Mouse (Mus musculus) monocyte, adult 59 days (primary cell): Measurements from ENCODE around the gene H60b. TPM values are rescaled to one million over a fixed set of nuclear protein-coding genes. Genes with fewer than 3 reads are reported as not detected.

Experiments
- total RNA-seq, 2 experiments: library from RNA; stranded (reverse); gene quantifications; one replicate each; pipeline ENCODE4 v1.2.4; 2023

H60b gene
- total RNA-seq: not detected

DNA sequence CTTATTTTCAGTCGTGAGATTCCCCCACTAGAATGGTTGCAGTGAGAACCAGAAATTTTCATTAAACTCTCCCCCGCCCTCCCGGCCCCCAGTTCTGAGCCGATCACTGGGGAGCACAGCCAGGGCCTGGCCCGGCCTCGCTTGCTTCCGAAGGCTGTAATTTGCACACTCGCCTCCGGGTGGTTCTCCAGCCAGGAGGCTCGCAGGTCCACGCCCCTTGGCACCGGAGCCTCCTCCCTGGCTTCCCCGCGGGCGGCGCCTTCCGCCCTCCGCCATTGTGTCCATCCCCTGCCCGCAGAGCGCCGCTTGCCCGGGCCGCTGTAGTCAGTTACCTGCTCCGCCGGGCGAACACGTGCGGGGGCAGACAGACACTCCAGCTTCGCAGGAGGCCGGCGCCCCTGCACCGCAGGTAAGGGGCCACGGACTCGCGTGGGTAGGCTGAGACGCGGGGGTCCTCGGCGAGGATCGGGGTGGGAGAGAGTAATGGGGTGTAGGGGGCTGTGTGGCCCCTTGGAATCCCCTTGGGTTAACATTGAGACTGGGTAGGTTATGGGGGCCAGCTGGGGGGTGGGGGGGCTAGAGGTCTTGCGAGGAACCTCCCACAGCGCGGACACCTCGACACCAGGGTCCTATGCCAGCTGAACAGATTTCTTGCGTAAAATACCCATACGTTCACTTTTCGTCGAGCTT, at the start of gene H60b, which contains the start of gene Raet1e:
H60b (plus strand) TSS at position 277 of the 690 bp plus-strand sequence.
Raet1e (plus strand) TSS at position 260 of the 690 bp plus-strand sequence.

DNA sequence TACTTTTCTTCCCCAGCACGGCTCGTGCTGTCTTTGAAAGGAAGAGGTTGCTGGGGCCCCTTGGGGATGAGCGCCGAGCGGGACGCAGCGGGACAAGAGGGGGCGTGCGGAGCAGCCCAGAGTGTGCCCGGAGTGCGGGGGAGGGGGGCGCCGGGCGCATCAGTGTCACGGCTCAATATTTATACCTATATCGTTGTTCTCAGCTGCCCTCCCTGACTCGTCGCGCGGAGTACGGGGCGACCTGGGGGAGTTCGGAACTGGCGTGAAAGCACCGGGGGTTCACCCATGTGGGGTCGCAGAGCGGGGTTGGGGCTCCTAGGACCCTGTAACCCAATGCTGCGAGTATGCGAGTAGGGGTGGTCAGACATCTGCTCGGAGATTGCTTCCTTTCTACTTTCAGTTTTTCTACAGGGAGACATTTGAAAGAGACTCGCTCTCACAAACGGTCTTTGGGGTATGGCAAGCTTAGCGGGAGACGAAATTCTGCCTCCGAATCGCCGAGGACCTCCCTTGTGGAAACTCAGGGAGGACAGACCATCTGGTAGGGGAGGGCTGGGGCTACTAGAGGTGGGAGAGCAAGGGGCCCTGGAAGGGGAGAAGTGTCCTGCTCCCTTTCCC, 9.2 kb upstream of the H60b start, which contains the start of gene E030030I06Rik:
E030030I06Rik (minus strand) TSS at position 198 of the 618 bp plus-strand sequence.

Other genes starting within 250 kb of the H60b start
- gene 4930444G20Rik, start 90.5 kb upstream of the H60b start, total RNA-seq: not detected
- 10 to 100 TPM; 11.7 TPM for gene E030030I06Rik, start 9.3 kb upstream of the H60b start, total RNA-seq
- gene Raet1e, start within 50 bp of the H60b start, total RNA-seq: 1 to 10 TPM in 1 of 2 experiments, under 1 TPM in 1; 0.81 to 1.9 TPM
- gene Raet1d, start 202.0 kb downstream of the H60b start, total RNA-seq: under 1 TPM in 1 of 2 experiments, not detected in 1; 0.47 TPM